Mouse (Mus musculus) lung, adult 2 months (tissue): Measurements from ENCODE around the gene Barhl2. TPM values are rescaled to one million over a fixed set of nuclear protein-coding genes. Genes with fewer than 3 reads are reported as not detected.

Experiments
- DNase-seq: peaks from one replicate; pipeline ENCODE4 v3.0.0; 2022
- H3K4me1 ChIP-seq: fragments of 200-500 bp; 2 replicates; pipeline ENCODE4 v1.6.1; 2011; ENCODE audit warnings: low read length; ENCODE audit not compliant: control insufficient read depth, insufficient read depth
- H3K4me3 ChIP-seq: fragments of 200-500 bp; replicated peaks from 2 replicates; pipeline ENCODE3; 2011; ENCODE audit warnings: low read depth, mild to moderate bottlenecking, control low read depth, low read length; ENCODE audit errors: extremely low read depth
- CTCF ChIP-seq: fragments of 200-500 bp; IDR thresholded peaks from 2 replicates; pipeline ENCODE4 v1.5.1; 2011; ENCODE audit warnings: mild to moderate bottlenecking, low read length, control low read depth; ENCODE audit not compliant: insufficient read depth
- POLR2A ChIP-seq: fragments of 200-500 bp; IDR thresholded peaks from 2 replicates; pipeline ENCODE4 v1.6.1; 2011; ENCODE audit warnings: low read depth, mild to moderate bottlenecking, control low read depth, low read length, borderline replicate concordance; ENCODE audit errors: extremely low read depth
- WGBS: fragments of 180-500 bp; shearing (Covaris S2); methylation state at CpG from one replicate; pipeline ENCODE4 v1.1.7; 2018; 5-methylcytosine and 5-hydroxymethylcytosine counted together
- polyA plus RNA-seq: library from polyadenylated mRNA; depleted of rRNA; stranded (reverse); fragments of >200 nt; gene quantifications from 2 replicates; pipeline ENCODE4 v1.2.3, GENCODE M21; 2012

Barhl2 gene
- polyA plus RNA-seq, 1 experiment, result not detected

DNA sequence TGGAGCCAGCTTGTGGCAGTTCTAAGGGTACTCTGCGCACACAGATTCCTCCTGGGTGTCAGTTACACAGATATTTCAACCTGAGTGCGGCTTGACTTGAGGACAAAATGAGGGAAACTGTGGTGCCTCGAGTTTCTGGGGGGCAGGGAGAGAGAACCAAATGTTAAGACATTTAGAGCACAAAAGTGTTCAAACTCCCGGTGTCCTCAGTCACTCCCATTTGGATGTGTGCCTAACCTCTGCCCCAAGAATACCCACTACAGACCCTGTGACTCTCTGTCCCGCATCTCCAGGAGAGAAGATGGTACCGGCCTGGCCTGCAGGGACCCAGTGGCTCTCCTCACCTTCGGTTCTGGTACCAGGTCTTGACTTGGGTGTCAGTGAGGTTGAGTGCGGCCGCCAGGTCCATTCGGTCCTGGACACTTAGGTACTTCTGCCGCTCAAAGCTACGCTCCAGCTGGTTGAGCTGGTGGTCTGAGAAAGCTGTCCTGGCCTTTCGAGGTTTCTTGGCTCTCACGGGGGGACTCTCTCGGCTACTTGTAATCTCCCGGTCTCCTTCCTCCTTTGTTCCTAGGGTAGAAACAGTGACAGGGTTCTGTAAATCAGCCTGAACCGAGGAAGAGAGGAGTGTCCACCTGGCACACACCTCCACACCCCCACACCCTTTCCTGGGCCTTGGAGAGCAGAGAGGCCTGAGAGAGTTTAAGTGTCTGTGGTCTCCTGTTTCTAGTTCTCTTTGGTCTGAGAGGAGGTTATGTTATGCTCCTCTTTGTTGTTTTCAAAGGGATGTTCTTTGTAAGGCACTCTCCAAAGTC, 2.7 kb downstream of the Barhl2 start:
- Histone ChIP-seq H3K4me3 (no peak overlapping the region), H3K4me1 (no peaks in the 10 kb centered on the region)
- TF ChIP-seq CTCF (no peak), POLR2A (no peak)
- WGBS, result 5% methylated on average over 17 of the region's 17 CpGs
- DNase-seq, result no peak

GRCm38 (mm10) chr5:106454411-106455105, 3.4 kb downstream of the Barhl2 start:
- Histone ChIP-seq H3K4me1 (no peaks in the 10 kb centered on the region), H3K4me3 (no peak overlapping the region)
- TF ChIP-seq POLR2A (no peak), CTCF (no peak)
- no peak for DNase-seq
- whole genome bisulfite sequencing, result 5% methylated on average over 9 of the region's 9 CpGs

GRCm38 (mm10) chr5:106453886-106454321, 4.1 kb downstream of the Barhl2 start:
- WGBS, result 3% methylated on average over 13 of the region's 13 CpGs
- Histone ChIP-seq H3K4me3 (no peak overlapping the region), H3K4me1 (no peaks in the 10 kb centered on the region)
- DNase-seq, result no peak
- TF ChIP-seq CTCF, result no peak
- no peak for TF ChIP-seq POLR2A

DNA sequence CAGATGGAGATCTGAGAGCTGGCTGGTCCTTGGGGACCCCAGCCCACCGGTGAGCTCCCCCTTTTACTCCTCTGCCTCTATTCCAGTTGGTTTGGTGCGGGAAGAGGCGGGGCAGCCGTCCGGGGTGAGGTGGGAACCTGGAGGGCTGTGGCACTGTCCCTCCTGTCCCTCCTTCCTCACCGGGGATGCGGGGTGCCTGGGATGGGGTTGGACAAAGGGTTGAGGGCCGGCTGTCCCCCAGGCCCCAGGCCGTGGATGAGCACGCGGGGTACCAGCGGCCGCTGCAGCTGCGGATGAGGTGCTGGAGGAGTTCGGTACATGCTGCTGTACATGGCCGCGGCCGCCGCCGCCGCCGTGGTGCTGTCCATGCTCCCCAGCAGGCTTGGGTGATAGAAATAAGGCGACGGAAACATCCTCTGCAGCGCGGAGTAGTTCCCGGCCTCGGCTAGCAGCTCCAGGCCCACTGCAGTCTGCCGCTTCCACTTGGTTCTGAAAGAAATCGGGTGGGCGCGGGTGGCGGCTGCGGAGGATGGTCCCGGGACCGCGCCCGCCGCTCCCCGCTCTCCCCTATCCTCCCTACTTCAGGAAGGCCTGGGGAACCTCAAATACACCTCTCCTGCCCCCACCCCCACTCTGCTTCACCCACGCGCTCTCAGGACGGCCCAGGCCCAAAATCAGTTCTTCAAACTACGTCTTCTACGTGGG, 4.6 kb downstream of the Barhl2 start:
- no peak overlapping the region for H3K4me3 ChIP-seq
- DNase-seq, result no peak
- 3% methylated on average over 44 of the region's 45 CpGs for whole genome bisulfite sequencing
- TF ChIP-seq CTCF, result no peak
- no peak for TF ChIP-seq POLR2A
- no peaks in the 10 kb centered on the region for H3K4me1 ChIP-seq

DNA sequence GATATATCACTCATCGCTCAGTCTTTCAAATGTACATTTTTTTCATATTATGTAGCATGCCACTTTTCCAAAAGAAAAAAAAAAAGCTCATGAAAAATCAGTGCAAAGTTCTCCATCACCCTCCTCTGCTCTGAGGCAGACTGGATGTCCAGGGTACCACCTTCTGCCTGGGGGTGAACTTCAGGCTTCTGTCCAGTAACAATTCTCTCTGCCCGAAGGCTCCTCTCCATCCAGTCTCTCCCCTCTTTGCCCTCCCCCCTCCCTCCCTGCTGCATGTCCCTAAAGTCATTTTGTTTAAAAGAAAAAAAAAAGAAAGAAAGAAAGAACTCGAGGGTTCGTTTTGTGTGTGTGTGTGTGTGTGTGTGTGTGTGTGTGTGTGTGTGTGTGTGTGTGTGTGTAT, 5.3 kb downstream of the Barhl2 start:
- DNase-seq, result no peak
- WGBS, result 13% methylated on average over 4 of the region's 4 CpGs
- TF ChIP-seq CTCF (no peak), POLR2A (no peak)
- Histone ChIP-seq H3K4me3 (no peak overlapping the region), H3K4me1 (no peaks in the 10 kb centered on the region)

DNA sequence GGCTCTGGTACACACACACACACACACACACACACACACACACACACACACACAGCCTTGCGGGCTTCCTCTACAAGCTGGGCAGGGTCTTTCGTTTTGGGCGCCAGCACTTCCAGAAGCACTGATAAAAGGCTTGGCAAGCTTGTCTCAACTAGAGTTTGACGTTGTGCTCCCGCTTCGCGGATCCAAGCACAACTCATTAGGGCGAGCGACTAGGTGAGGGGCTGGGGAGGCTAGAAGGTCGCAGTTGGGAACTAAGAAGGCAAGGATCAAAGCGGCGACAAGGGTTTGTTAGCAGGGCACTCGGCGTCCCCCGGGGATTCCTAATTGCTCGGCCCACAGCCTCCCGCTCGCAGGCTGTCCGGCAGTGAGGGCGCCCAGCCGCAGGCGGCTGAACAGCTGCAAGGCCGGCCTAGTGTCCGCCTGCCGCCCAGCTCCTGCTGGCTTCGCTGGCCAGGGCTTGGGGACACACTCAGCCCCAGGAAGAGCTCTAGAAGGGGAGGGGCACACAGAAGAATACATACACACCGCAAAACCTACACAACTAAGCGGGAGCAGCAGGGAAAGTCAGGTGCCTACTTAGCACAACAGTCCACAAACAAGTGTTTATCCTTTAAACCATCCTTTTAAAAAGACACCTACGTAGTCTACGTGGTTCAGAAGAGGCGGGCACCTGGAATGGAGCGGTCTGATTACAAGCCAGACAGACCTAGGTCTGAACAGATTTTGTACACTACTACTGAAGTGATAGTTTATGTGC, 6.1 kb downstream of the Barhl2 start:
- Histone ChIP-seq H3K4me1 (no peaks in the 10 kb centered on the region), H3K4me3 (no peak overlapping the region)
- TF ChIP-seq CTCF, result no peak
- TF ChIP-seq POLR2A, result no peak
- no peak for DNase-seq
- 2% methylated on average over 32 of the region's 32 CpGs for WGBS

- Histone ChIP-seq H3K4me1 (no peaks in the 10 kb centered on the region), H3K4me3 (no peak overlapping the region)
- WGBS, result 18% methylated on average over 5 of the region's 5 CpGs
- no peak for DNase-seq
- TF ChIP-seq POLR2A (no peak), CTCF (no peak)
Measured at GRCm38 (mm10) chr5:106450426-106451160, 7.4 kb downstream of the Barhl2 start.

DNA sequence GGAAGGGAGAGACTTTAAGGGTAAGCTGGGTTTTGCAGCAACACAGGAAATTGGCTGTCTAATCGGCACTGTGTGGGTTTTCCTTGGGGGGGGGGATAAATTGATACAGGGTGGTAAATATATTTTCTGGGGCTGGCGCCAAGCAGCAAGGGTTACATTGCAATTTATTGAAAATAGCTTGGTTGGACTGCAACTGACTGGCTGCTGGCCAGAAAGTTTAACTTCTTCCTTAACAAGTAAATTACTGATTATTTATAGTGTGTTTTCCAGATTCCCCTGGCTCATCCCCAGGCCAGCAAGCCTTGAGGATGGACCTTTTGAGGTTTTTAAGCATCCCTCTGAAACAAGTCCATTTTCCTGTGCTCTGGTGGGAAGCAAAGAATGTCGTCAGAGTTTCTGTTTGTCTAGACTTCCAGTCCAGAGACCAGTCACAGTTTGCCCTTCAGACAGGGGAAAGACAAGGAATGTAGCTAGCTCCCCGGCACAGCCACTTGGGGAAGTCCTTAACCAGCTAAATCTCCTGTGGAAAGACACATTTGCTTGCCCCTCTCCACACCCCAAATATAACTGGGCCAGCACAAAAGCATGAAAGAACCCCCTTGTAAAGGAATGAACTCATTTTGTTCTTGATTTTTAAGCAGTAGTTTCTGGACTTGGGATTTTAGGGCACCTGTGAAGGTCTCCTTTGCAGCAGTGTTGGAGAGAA, 8.1 kb downstream of the Barhl2 start:
- no peaks in the 10 kb centered on the region for H3K4me1 ChIP-seq
- TF ChIP-seq CTCF (no peak), POLR2A (no peak)
- DNase-seq, result no peak
- 18% methylated on average over 4 of the region's 4 CpGs for WGBS
- no peak overlapping the region for H3K4me3 ChIP-seq
